Mouse (Mus musculus) forebrain, postnatal 0 days (tissue): ENCODE measurements around the gene Fkbp2. TPM values are rescaled to one million over a fixed set of nuclear protein-coding genes. Genes with fewer than 3 reads are reported as not detected.

Experiments used
- ATAC-seq: fragments of 200-750 bp; cut with Nextera tagmentation; 2 replicates; pipeline ENCODE4 v1.8.0; 2017; ENCODE audit warnings: mild to moderate bottlenecking, moderate library complexity
- DNase-seq: peaks from one replicate; pipeline ENCODE4 v3.0.0-alpha.2; 2015
- H3K27ac ChIP-seq: fragments of 300-500 bp; sonication (generic); 2 replicates; pipeline ENCODE4 v1.5.1; 2014; ENCODE audit warnings: low read depth, mild to moderate bottlenecking, antibody characterized with exemption, low read length, moderate library complexity, mixed read lengths
- H3K27me3 ChIP-seq: fragments of 300-500 bp; sonication (generic); 2 replicates; pipeline ENCODE4 v1.6.1; 2014; ENCODE audit warnings: mild to moderate bottlenecking, low read length, mixed read lengths; ENCODE audit not compliant: insufficient read depth
- H3K36me3 ChIP-seq: fragments of 300-500 bp; sonication (generic); 2 replicates; pipeline ENCODE4 v1.6.1; 2014; ENCODE audit warnings: mild to moderate bottlenecking, moderate library complexity; ENCODE audit not compliant: insufficient read depth
- H3K4me1 ChIP-seq: fragments of 300-500 bp; sonication (generic); 2 replicates; pipeline ENCODE4 v1.6.1; 2014; ENCODE audit warnings: antibody characterized with exemption; ENCODE audit not compliant: insufficient read depth
- H3K4me2 ChIP-seq: fragments of 300-500 bp; sonication (generic); 2 replicates; pipeline ENCODE4 v1.6.1; 2014; ENCODE audit warnings: low read depth, mild to moderate bottlenecking, moderate library complexity
- H3K4me3 ChIP-seq: fragments of 300-500 bp; sonication (generic); 2 replicates; pipeline ENCODE4 v1.5.1; 2014; ENCODE audit warnings: low read depth, low read length, mixed read lengths
- H3K9ac ChIP-seq: fragments of 300-500 bp; sonication (generic); 2 replicates; pipeline ENCODE4 v1.6.1; 2014; ENCODE audit warnings: mild to moderate bottlenecking
- H3K9me3 ChIP-seq: fragments of 300-500 bp; sonication (generic); 2 replicates; pipeline ENCODE4 v1.6.1; 2016; ENCODE audit warnings: low read length
- CTCF ChIP-seq: sonication (generic); IDR thresholded peaks from 2 replicates; pipeline ENCODE4 v1.5.1; 2016; ENCODE audit warnings: antibody characterized with exemption, control low read depth, low read depth
- WGBS: fragments of 180-500 bp; shearing (Covaris S2); extraction: QIAGEN DNeasy Blood & Tissue Kit; methylation state at CpG from one replicate; pipeline ENCODE4 v1.1.7; 2014; 5-methylcytosine and 5-hydroxymethylcytosine counted together
- polyA plus RNA-seq: library from polyadenylated mRNA; unstranded; fragments of >200 nt; fragmentation: Nextera tagmentation; extraction: Ambion mirVana; gene quantifications from 2 replicates; pipeline ENCODE4 v1.2.1, GENCODE M21; 2015
- total RNA-seq: library from RNA; depleted of rRNA; stranded (reverse); fragments of >200 nt; gene quantifications from 2 replicates; pipeline ENCODE4 v1.2.3, GENCODE M21; 2014

Gene Fkbp2
- total and polyA plus RNA-seq, 2 experiments from 2014 or later, result 26.8 to 106 TPM

- peak overlapping the region; percentile 39 for H3K4me2 ChIP-seq
Observed at GRCm38 (mm10) chr19:6970460-6971085, 9.7 kb downstream of the Fkbp2 start.

GRCm38 (mm10) chr19:6969665-6970381, 10.5 kb downstream of the Fkbp2 start:
- 2% methylated on average over 52 of the region's 55 CpGs for WGBS
- Histone ChIP-seq H3K27me3 (no peaks in the 10 kb centered on the region), H3K36me3 (no peaks in the 10 kb centered on the region), H3K27ac (no peak overlapping the region), H3K4me1 (0 out of 2 replicates have a peak, but pooled peaks cover 3% of the 10 kb centered on the region), H3K9me3 (no peaks in the 10 kb centered on the region), H3K9ac (peak overlapping the region; percentile 11; the same call in 1 of the 2 replicates), H3K4me3 (peak overlapping the region; percentile 35), H3K4me2 (peak overlapping the region; percentile 39)
- peak; percentile 35 for DNase-seq
- ATAC-seq, result peak; percentile 10; the same call in 1 of the 2 replicates
- TF ChIP-seq CTCF, result peak; percentile 52

More at GRCm38 (mm10) chr19:6970460-6971085, 9.7 kb downstream of the Fkbp2 start:
- Histone ChIP-seq H3K9ac (no peak overlapping the region), H3K4me1 (0 out of 2 replicates have a peak, but pooled peaks cover 3% of the 10 kb centered on the region), H3K9me3 (no peaks in the 10 kb centered on the region), H3K27me3 (no peaks in the 10 kb centered on the region), H3K36me3 (no peaks in the 10 kb centered on the region), H3K27ac (no peak overlapping the region), H3K4me3 (no peak overlapping the region)
- TF ChIP-seq CTCF, result no peak
- 17% methylated on average over 11 of the region's 11 CpGs for WGBS
- no peak for ATAC-seq
- DNase-seq, result no peak

GRCm38 (mm10) chr19:6969291-6969664, 11.0 kb downstream of the Fkbp2 start:
- Histone ChIP-seq H3K4me3 (peak overlapping the region; percentile 35), H3K27ac (no peak overlapping the region), H3K4me1 (0 out of 2 replicates have a peak, but pooled peaks cover 3% of the 10 kb centered on the region), H3K9me3 (no peaks in the 10 kb centered on the region), H3K36me3 (no peaks in the 10 kb centered on the region), H3K27me3 (no peaks in the 10 kb centered on the region), H3K4me2 (peak overlapping the region; percentile 39), H3K9ac (peak overlapping the region; percentile 11; the same call in 1 of the 2 replicates)
- DNase-seq, result no peak
- 3% methylated on average over 20 of the region's 20 CpGs for WGBS
- no peak for TF ChIP-seq CTCF
- ATAC-seq, result no peak

- 17% methylated on average over 15 of the region's 15 CpGs for WGBS
- H3K36me3 ChIP-seq, result no peaks in the 10 kb centered on the region
- peak overlapping the region; percentile 39 for H3K4me2 ChIP-seq
- 0 out of 2 replicates have a peak overlapping the region, but pooled peaks have one; percentile 11 for H3K9ac ChIP-seq
- no peak overlapping the region for H3K27ac ChIP-seq
- ATAC-seq (no peak), DNase-seq (no peak)
- TF ChIP-seq CTCF, result no peak
- H3K4me1 ChIP-seq, result 0 out of 2 replicates have a peak, but pooled peaks cover 3% of the 10 kb centered on the region
- H3K9me3 ChIP-seq, result no peaks in the 10 kb centered on the region
- H3K27me3 ChIP-seq, result no peaks in the 10 kb centered on the region
- peak overlapping the region; percentile 35; the same call in 1 of the 2 replicates for H3K4me3 ChIP-seq
Observed at GRCm38 (mm10) chr19:6968491-6969271, 11.6 kb downstream of the Fkbp2 start.

- Histone ChIP-seq H3K4me3 (no peak overlapping the region), H3K9me3 (no peaks in the 10 kb centered on the region), H3K27ac (no peak overlapping the region), H3K27me3 (no peaks in the 10 kb centered on the region), H3K4me1 (0 out of 2 replicates have a peak, but pooled peaks cover 6% of the 10 kb centered on the region), H3K36me3 (peaks cover 6% of the 10 kb centered on the region; the same call in 1 of the 2 replicates), H3K9ac (no peak overlapping the region), H3K4me2 (no peak overlapping the region)
- 81% methylated on average over 10 of the region's 10 CpGs for WGBS
- ATAC-seq, result no peak
- TF ChIP-seq CTCF, result no peak
- DNase-seq, result no peak
Observed at GRCm38 (mm10) chr19:6956461-6956860, 23.8 kb downstream of the Fkbp2 start.

- Histone ChIP-seq H3K4me1 (peaks cover 6% of the 10 kb centered on the region; the same call in 1 of the 2 replicates), H3K4me3 (no peak overlapping the region), H3K36me3 (peaks cover 6% of the 10 kb centered on the region; the same call in 1 of the 2 replicates), H3K9ac (no peak overlapping the region), H3K9me3 (no peaks in the 10 kb centered on the region), H3K4me2 (no peak overlapping the region), H3K27ac (no peak overlapping the region), H3K27me3 (no peaks in the 10 kb centered on the region)
- TF ChIP-seq CTCF, result no peak
- DNase-seq, result no peak
- WGBS, result 91% methylated on average over 7 of the region's 7 CpGs
- ATAC-seq, result no peak
Observed at GRCm38 (mm10) chr19:6955424-6955823, 24.9 kb downstream of the Fkbp2 start.
